Mouse (Mus musculus) bone marrow, adult 2 months (tissue): ENCODE measurements around the gene Matk.

Experiments
- CTCF ChIP-seq: fragments of 200-500 bp; IDR thresholded peaks from 2 replicates; pipeline ENCODE4 v1.5.1; 2011; ENCODE audit warnings: low read length, control low read depth; ENCODE audit not compliant: control insufficient read depth, insufficient read depth
- POLR2A ChIP-seq: fragments of 200-500 bp; IDR thresholded peaks from 2 replicates; pipeline ENCODE4 v1.6.1; 2011; ENCODE audit warnings: low read depth, mild to moderate bottlenecking, control low read depth, low read length, borderline replicate concordance; ENCODE audit not compliant: control insufficient read depth

- TF ChIP-seq CTCF, result no peak
- TF ChIP-seq POLR2A, result no peak
Observed at GRCm38 (mm10) chr10:81297246-81297645, 44.5 kb downstream of the Matk start.
